Mouse (Mus musculus) heart, embryonic 11.5 days (tissue): Measurements from ENCODE around the gene Olfr808. TPM values are rescaled to one million over a fixed set of nuclear protein-coding genes. Genes with fewer than 3 reads are reported as not detected.

Experiments
- microRNA-seq: library from miRNA; unstranded; fragments of <30 nt; microRNA quantifications from one replicate; pipeline ENCODE4, GENCODE M21; 2016; ENCODE audit warnings: borderline number of aligned reads
- polyA plus RNA-seq: library from polyadenylated mRNA; unstranded; fragments of >200 nt; fragmentation: Nextera tagmentation; extraction: Ambion mirVana; gene quantifications from 2 replicates; pipeline ENCODE4 v1.2.1, GENCODE M21; 2014

The Olfr808 gene
- polyA plus RNA-seq, 1 experiment from 2014 or later = not detected

Small RNA genes within 50 kb of the gene (microRNA-seq; reads per million reads assigned to microRNA genes)
- gene Gm24485 = not detected

Other genes starting within 250 kb of the Olfr808 start
- gene Olfr791, start 243.7 kb upstream of the Olfr808 start, polyA plus RNA-seq = not detected in 2 replicates
- gene Olfr792, start 226.3 kb upstream of the Olfr808 start, polyA plus RNA-seq = not detected in 2 replicates
- not detected in 2 replicates for gene Olfr794, start 197.8 kb upstream of the Olfr808 start, polyA plus RNA-seq
- not detected in 2 replicates for gene Olfr796, start 152.9 kb upstream of the Olfr808 start, polyA plus RNA-seq
- not detected in 2 replicates for gene Olfr798, start 137.5 kb upstream of the Olfr808 start, polyA plus RNA-seq
- gene Olfr799, start 128.0 kb upstream of the Olfr808 start, polyA plus RNA-seq = not detected in 2 replicates
- gene Olfr800, start 107.8 kb upstream of the Olfr808 start, polyA plus RNA-seq = not detected in 2 replicates
- gene Olfr801, start 91.6 kb upstream of the Olfr808 start, polyA plus RNA-seq = not detected in 2 replicates
- gene Olfr802, start 77.3 kb upstream of the Olfr808 start, polyA plus RNA-seq = 0.03 TPM in 1 of 2 replicates, not detected in the other
- gene Olfr803, start 71.2 kb upstream of the Olfr808 start, polyA plus RNA-seq = not detected in 2 replicates
- gene Olfr804, start 62.3 kb upstream of the Olfr808 start, polyA plus RNA-seq = not detected in 2 replicates
- not detected in 2 replicates for gene Olfr805, start 36.1 kb upstream of the Olfr808 start, polyA plus RNA-seq
- not detected in 2 replicates for gene Olfr806, start 23.6 kb upstream of the Olfr808 start, polyA plus RNA-seq
- gene Olfr807, start 7.7 kb upstream of the Olfr808 start, polyA plus RNA-seq = not detected in 2 replicates
- not detected in 2 replicates for gene Olfr809, start 9.2 kb downstream of the Olfr808 start, polyA plus RNA-seq
- gene Olfr810, start 29.4 kb downstream of the Olfr808 start, polyA plus RNA-seq = not detected in 2 replicates
- not detected in 2 replicates for gene Olfr811, start 38.9 kb downstream of the Olfr808 start, polyA plus RNA-seq
- gene Olfr812, start 80.6 kb downstream of the Olfr808 start, polyA plus RNA-seq = not detected in 2 replicates
- not detected in 2 replicates for gene Olfr813, start 89.9 kb downstream of the Olfr808 start, polyA plus RNA-seq
- gene Olfr814, start 114.4 kb downstream of the Olfr808 start, polyA plus RNA-seq = not detected in 2 replicates
- not detected in 2 replicates for gene Olfr815, start 140.4 kb downstream of the Olfr808 start, polyA plus RNA-seq
- not detected in 2 replicates for gene Olfr816, start 150.1 kb downstream of the Olfr808 start, polyA plus RNA-seq
- gene Olfr818, start 183.6 kb downstream of the Olfr808 start, polyA plus RNA-seq = not detected in 2 replicates
- gene Olfr819, start 201.8 kb downstream of the Olfr808 start, polyA plus RNA-seq = not detected in 2 replicates
- not detected in 2 replicates for gene Olfr247, start 210.7 kb downstream of the Olfr808 start, polyA plus RNA-seq
- gene Gm10310, start 219.6 kb downstream of the Olfr808 start, polyA plus RNA-seq = not detected in 2 replicates
- not detected in 2 replicates for gene Olfr820, start 247.1 kb downstream of the Olfr808 start, polyA plus RNA-seq